In the genomic region with DNA sequence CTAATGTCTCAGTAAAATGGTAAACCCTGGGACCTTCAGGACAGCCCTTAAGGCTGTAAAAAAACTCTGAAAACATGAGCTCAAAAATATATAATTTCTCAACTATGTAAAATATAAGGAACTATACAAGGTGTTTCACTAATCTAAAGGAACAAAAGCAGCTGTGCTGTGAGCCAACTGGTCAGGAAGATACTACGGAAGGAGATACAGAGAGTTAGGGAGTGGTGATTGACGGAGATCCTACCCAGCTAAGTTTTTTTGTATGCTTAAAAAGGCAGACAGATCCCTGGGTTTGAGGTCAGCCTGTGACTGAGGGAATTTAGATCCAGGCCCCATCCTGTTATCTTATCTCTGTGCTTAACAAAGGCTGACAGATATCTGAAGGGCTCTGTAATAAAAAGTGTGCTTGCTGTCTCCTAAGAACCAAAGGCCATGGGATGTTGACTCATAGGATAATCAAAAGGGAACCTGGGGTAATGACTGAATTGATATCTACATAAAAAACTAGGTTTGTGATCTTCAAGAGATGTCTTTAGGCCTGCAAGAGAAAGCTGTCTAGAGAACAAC, we compare ENCODE assay signal across 30 mouse cellular contexts. TPM values are rescaled to one million over a fixed set of nuclear protein-coding genes. Genes with fewer than 3 reads are reported as not detected.
DNase-seq lines count a peak whose midpoint lies in the region; ATAC-seq and TF ChIP-seq lines count a peak whose summit lies in the region.
"Had no signal": no experiment of that assay in that cellular context is flagged by ENCODE, and none has a peak within 500 bp of the region (broad histone marks: within the 10 kb centered on the region; RNA-seq: fewer than 3 reads in every experiment).

No protein-coding gene starts in this region.

- no peaks in the 10 kb centered on the region for H3K9me3 ChIP-seq in heart, embryonic 11.5 days (replicated peaks; ENCODE audit: control insufficient read depth, low read length)
- no peaks in the 10 kb centered on the region for H3K9me3 ChIP-seq in hindbrain, postnatal 0 days (ENCODE audit: low read length)
- H3K9me3 ChIP-seq: embryonic facial prominence, embryonic 13.5 days; embryonic facial prominence, embryonic 15.5 days; forebrain, embryonic 10.5 days; forebrain, embryonic 12.5 days; G1E had no signal

- DNase-seq in heart, adult 11 months = peak; percentile 78
- no peak for DNase-seq in testis, postnatal 14 days (ENCODE audit: low spot score)
- no peak for DNase-seq in kidney, adult 9 months
- no peak for DNase-seq in hindbrain, postnatal 0 days (ENCODE audit: low spot score)
- DNase-seq: adrenal gland, adult 2 months; adrenal gland, postnatal 10 days; adrenal gland, postnatal 25 days; B cell, adult 2 months; cerebellum, adult 11 months; cerebellum, adult 18-20 months; cerebellum, adult 8-10 months; cerebellum, adult 9-11 months; cerebellum, postnatal 14 days; cerebellum, postnatal 36 days; embryo, embryonic 11 days had no signal

- H3K4me3 ChIP-seq in heart, embryonic 11.5 days (ENCODE audit: low read depth, low read length) = no peak overlapping the region
- peak overlapping the region; percentile 46; the same call in 1 of the 2 replicates for H3K4me3 ChIP-seq in testis, adult 2 months (ENCODE audit: control insufficient read depth, low read depth, low read length)
- no peak overlapping the region for H3K4me3 ChIP-seq in hindbrain, postnatal 0 days (ENCODE audit: low read length)
- H3K4me3 ChIP-seq: embryonic facial prominence, embryonic 13.5 days; embryonic facial prominence, embryonic 15.5 days; erythroblast, embryonic 14.5 days; forebrain, embryonic 10.5 days; forebrain, embryonic 12.5 days had no signal

- H3K9ac ChIP-seq in heart, embryonic 11.5 days (ENCODE audit: low read depth, low read length) = no peak overlapping the region
- no peak overlapping the region for H3K9ac ChIP-seq in hindbrain, postnatal 0 days (replicated peaks; ENCODE audit: low read length)
- H3K9ac ChIP-seq: embryonic facial prominence, embryonic 13.5 days; embryonic facial prominence, embryonic 15.5 days; forebrain, embryonic 12.5 days had no signal

- WGBS in heart, embryonic 11.5 days (ENCODE audit: insufficient replicate concordance) = 44% methylated on average over 2 of the region's 2 CpGs
- WGBS in hindbrain, postnatal 0 days = 94% methylated on average over 2 of the region's 2 CpGs

- no peak for TF ChIP-seq POLR2A in testis, adult 2 months (IDR thresholded peaks at IDR 0.05; ENCODE audit: control insufficient read depth, low read depth, low read length)

- ATAC-seq in heart, embryonic 11.5 days (replicated peaks; ENCODE audit: insufficient number of reproducible peaks, low FRiP score, low TSS enrichment) = no peak
- peak; percentile 49; the same call in 1 of the 2 replicates for ATAC-seq in megakaryocyte-erythroid progenitor cell, adult 5-6 weeks (replicated peaks; ENCODE audit: low FRiP score, low TSS enrichment, poor library complexity, severe bottlenecking)
- ATAC-seq in hindbrain, postnatal 0 days = no peak
- ATAC-seq: CD4-positive, CD25-positive, alpha-beta regulatory T cell, adult 4 months; forebrain, embryonic 14.5 days had no signal

- H3K27me3 ChIP-seq in heart, embryonic 11.5 days (ENCODE audit: control insufficient read depth, insufficient read depth, low read length) = no peaks in the 10 kb centered on the region
- no peaks in the 10 kb centered on the region for H3K27me3 ChIP-seq in testis, adult 2 months (ENCODE audit: control insufficient read depth, insufficient read depth, low read length)
- no peaks in the 10 kb centered on the region for H3K27me3 ChIP-seq in hindbrain, postnatal 0 days (ENCODE audit: insufficient read depth, low read length)
- H3K27me3 ChIP-seq: CH12.LX; embryonic facial prominence, embryonic 13.5 days; embryonic facial prominence, embryonic 15.5 days; forebrain, embryonic 12.5 days had no signal

- no peak overlapping the region for H3K4me2 ChIP-seq in heart, embryonic 11.5 days
- H3K4me2 ChIP-seq in hindbrain, postnatal 0 days (ENCODE audit: low read depth, low read length) = no peak overlapping the region
- H3K4me2 ChIP-seq: embryonic facial prominence, embryonic 13.5 days; embryonic facial prominence, embryonic 15.5 days; forebrain, embryonic 12.5 days had no signal

- no peaks in the 10 kb centered on the region for H3K4me1 ChIP-seq in heart, embryonic 11.5 days (ENCODE audit: control insufficient read depth, insufficient read depth, low read length)
- H3K4me1 ChIP-seq in testis, adult 2 months (ENCODE audit: control insufficient read depth, insufficient read depth, low read length) = no peaks in the 10 kb centered on the region; the same call in 1 of the 2 replicates
- no peaks in the 10 kb centered on the region for H3K4me1 ChIP-seq in hindbrain, postnatal 0 days (ENCODE audit: insufficient read depth, low read length)
- H3K4me1 ChIP-seq: embryonic facial prominence, embryonic 13.5 days; embryonic facial prominence, embryonic 15.5 days; forebrain, embryonic 10.5 days; forebrain, embryonic 12.5 days had no signal

- H3K27ac ChIP-seq in heart, embryonic 11.5 days (ENCODE audit: low read depth, low read length) = no peak overlapping the region
- no peak overlapping the region for H3K27ac ChIP-seq in testis, adult 2 months (ENCODE audit: control insufficient read depth, insufficient read depth, low read depth, low read length)
- no peak overlapping the region for H3K27ac ChIP-seq in hindbrain, postnatal 0 days
- H3K27ac ChIP-seq: embryonic facial prominence, embryonic 13.5 days; embryonic facial prominence, embryonic 15.5 days; forebrain, embryonic 10.5 days; forebrain, embryonic 12.5 days had no signal

- TF ChIP-seq CTCF in testis, adult 2 months (IDR thresholded peaks at IDR 0.05; ENCODE audit: control insufficient read depth, insufficient read depth, insufficient replicate concordance, low read depth, low read length) = no peak
- no peak for TF ChIP-seq CTCF in hindbrain, postnatal 0 days (IDR thresholded peaks at IDR 0.05; ENCODE audit: low read depth)

- peaks cover 14% of the 10 kb centered on the region; the same call in 1 of the 2 replicates for H3K36me3 ChIP-seq in heart, embryonic 11.5 days (ENCODE audit: control insufficient read depth, insufficient read depth, low read length)
- peaks cover 3% of the 10 kb centered on the region for H3K36me3 ChIP-seq in testis, adult 2 months (ENCODE audit: control insufficient read depth, insufficient read depth, low read length)
- H3K36me3 ChIP-seq in hindbrain, postnatal 0 days (ENCODE audit: insufficient read depth, low read length) = peaks cover 45% of the 10 kb centered on the region; the same call in 1 of the 2 replicates

RNA-seq across cellular contexts. Expression of a gene that starts 19.7 kb away (rescaled TPM):
- 78.4 and 87.6 TPM in 2 replicates for polyA plus RNA-seq in heart, embryonic 11.5 days (2014; fragmentation: Nextera tagmentation; extraction: Ambion mirVana)
- 79.5 and 84.0 TPM in 2 replicates for polyA plus RNA-seq in testis, adult 2 months (2012; rRNA removed)
- 22.3 and 35.0 TPM in 2 replicates for total RNA-seq in megakaryocyte-erythroid progenitor cell, adult 5-6 weeks (2014; fragmentation: Nextera tagmentation)
- total RNA-seq in megakaryocyte-erythroid progenitor cell, adult 5-6 weeks (2017) = 73.2 and 90.1 TPM in 2 replicates
- 37.1 and 37.9 TPM in 2 replicates for total RNA-seq in hindbrain, postnatal 0 days (2014; rRNA removed)
- polyA plus RNA-seq in hindbrain, postnatal 0 days (2015; fragmentation: Nextera tagmentation; extraction: Ambion mirVana) = 124 and 129 TPM in 2 replicates

RNA-seq across cellular contexts. Expression of a gene that starts 22.9 kb away (rescaled TPM):
- 21.9 and 29.3 TPM in 2 replicates for polyA plus RNA-seq in heart, embryonic 11.5 days (2014; fragmentation: Nextera tagmentation; extraction: Ambion mirVana)
- 10.1 and 10.3 TPM in 2 replicates for polyA plus RNA-seq in testis, adult 2 months (2012; rRNA removed)
- total RNA-seq in megakaryocyte-erythroid progenitor cell, adult 5-6 weeks (2014; fragmentation: Nextera tagmentation) = 9.0 and 14.5 TPM in 2 replicates
- 16.0 and 17.7 TPM in 2 replicates for total RNA-seq in megakaryocyte-erythroid progenitor cell, adult 5-6 weeks (2017)
- 11.0 and 17.0 TPM in 2 replicates for total RNA-seq in hindbrain, postnatal 0 days (2014; rRNA removed)
- 5.6 and 6.5 TPM in 2 replicates for polyA plus RNA-seq in hindbrain, postnatal 0 days (2015; fragmentation: Nextera tagmentation; extraction: Ambion mirVana)

RNA-seq across cellular contexts. Expression of a gene that starts 56.5 kb away (rescaled TPM):
- polyA plus RNA-seq in heart, embryonic 11.5 days (2014; fragmentation: Nextera tagmentation; extraction: Ambion mirVana) = not detected in 2 replicates
- 18.4 and 21.1 TPM in 2 replicates for polyA plus RNA-seq in testis, adult 2 months (2012; rRNA removed)
- not detected in 2 replicates for total RNA-seq in megakaryocyte-erythroid progenitor cell, adult 5-6 weeks (2014; fragmentation: Nextera tagmentation)
- total RNA-seq in megakaryocyte-erythroid progenitor cell, adult 5-6 weeks (2017) = not detected in 2 replicates
- not detected in 2 replicates for total RNA-seq in hindbrain, postnatal 0 days (2014; rRNA removed)
- polyA plus RNA-seq in hindbrain, postnatal 0 days (2015; fragmentation: Nextera tagmentation; extraction: Ambion mirVana) = not detected in 2 replicates
- total RNA-seq: adrenal gland, adult 2 months; adrenal gland, postnatal 10 days; adrenal gland, postnatal 4 days; common myeloid progenitor, adult 5-6 weeks; G1E had no signal
- polyA plus RNA-seq: adrenal gland, adult 2 months; CD4-positive, CD25-positive, alpha-beta regulatory T cell, adult 4 months; embryonic facial prominence, embryonic 11.5 days; embryonic facial prominence, embryonic 13.5 days; embryonic facial prominence, embryonic 15.5 days; forebrain, embryonic 10.5 days; forebrain, embryonic 12.5 days; G1E had no signal

Comparison
In these comparisons a context has a peak if more than half of its experiments do, and no peak if none do; other contexts are left out.
1. RNA of a gene that starts 56.5 kb away (polyA plus RNA-seq): 18.4 to 21.1 TPM in testis, adult 2 months; not detected in heart, embryonic 11.5 days and not detected in hindbrain, postnatal 0 days; every median in the first group is over 10 times any median in the second.